Mouse (Mus musculus) intestine, postnatal 0 days (tissue): ENCODE data around the gene Clcn5. TPM values are rescaled to one million over a fixed set of nuclear protein-coding genes. Genes with fewer than 3 reads are reported as not detected.

Source experiments
- ATAC-seq: fragments of 200-750 bp; cut with Nextera tagmentation; 2 replicates; pipeline ENCODE4 v1.8.0; 2017; ENCODE audit warnings: mild to moderate bottlenecking, moderate TSS enrichment, moderate library complexity
- H3K27ac ChIP-seq: fragments of 300-500 bp; sonication (generic); 2 replicates; pipeline ENCODE4 v1.5.1; 2014; ENCODE audit warnings: mild to moderate bottlenecking, low read depth, low read length, moderate library complexity
- H3K27me3 ChIP-seq: fragments of 300-500 bp; sonication (generic); replicated peaks from 2 replicates; pipeline ENCODE4 v1.6.1; 2014; ENCODE audit warnings: low read length, mixed read lengths; ENCODE audit not compliant: control insufficient read depth, insufficient read depth
- H3K36me3 ChIP-seq: fragments of 300-500 bp; sonication (generic); 2 replicates; pipeline ENCODE4 v1.6.1; 2014; ENCODE audit warnings: mild to moderate bottlenecking, moderate library complexity; ENCODE audit not compliant: control insufficient read depth, insufficient read depth
- H3K4me1 ChIP-seq: fragments of 300-500 bp; sonication (generic); replicated peaks from 2 replicates; pipeline ENCODE4 v1.6.1; 2014; ENCODE audit warnings: antibody characterized with exemption, low read length, mixed read lengths; ENCODE audit not compliant: control insufficient read depth, insufficient read depth
- H3K4me2 ChIP-seq: fragments of 300-500 bp; sonication (generic); replicated peaks from 2 replicates; pipeline ENCODE4 v1.6.1; 2014; ENCODE audit warnings: low read depth, mild to moderate bottlenecking, moderate library complexity
- H3K4me3 ChIP-seq: fragments of 300-500 bp; sonication (generic); 2 replicates; pipeline ENCODE4 v1.5.1; 2014; ENCODE audit warnings: low read depth, low read length
- H3K9ac ChIP-seq: fragments of 300-500 bp; sonication (generic); 2 replicates; pipeline ENCODE4 v1.6.1; 2014; ENCODE audit warnings: mild to moderate bottlenecking, low read depth, low read length
- H3K9me3 ChIP-seq: fragments of 300-500 bp; sonication (generic); 2 replicates; pipeline ENCODE4 v1.6.1; 2016; ENCODE audit warnings: mixed run types; ENCODE audit not compliant: control insufficient read depth
- CTCF ChIP-seq: sonication (generic); IDR thresholded peaks from 2 replicates; pipeline ENCODE4 v1.5.1; 2016; ENCODE audit warnings: low read depth, mild to moderate bottlenecking, control low read depth, antibody characterized with exemption, moderate library complexity
- WGBS: fragments of 180-500 bp; shearing (Covaris S2); extraction: QIAGEN DNeasy Blood & Tissue Kit; methylation state at CpG from one replicate; pipeline ENCODE4 v1.1.7; 2014; 5-methylcytosine and 5-hydroxymethylcytosine counted together
- polyA plus RNA-seq: library from polyadenylated mRNA; unstranded; fragments of >200 nt; fragmentation: Nextera tagmentation; extraction: Ambion mirVana; gene quantifications from 2 replicates; pipeline ENCODE4 v1.2.1, GENCODE M21; 2015

Gene Clcn5
- polyA plus RNA-seq, 1 experiment from 2014 or later: 23.2 TPM

- H3K9ac ChIP-seq: no peak overlapping the region
- WGBS: 86% methylated on average over 4 of the region's 4 CpGs
- H3K9me3 ChIP-seq: no peaks in the 10 kb centered on the region
- no peak overlapping the region for H3K4me2 ChIP-seq
- no peaks in the 10 kb centered on the region for H3K36me3 ChIP-seq
- no peaks in the 10 kb centered on the region for H3K27me3 ChIP-seq
- no peak for TF ChIP-seq CTCF
- H3K27ac ChIP-seq: no peak overlapping the region
- H3K4me3 ChIP-seq: no peak overlapping the region
- ATAC-seq: no peak
- no peaks in the 10 kb centered on the region for H3K4me1 ChIP-seq
Observed at GRCm38 (mm10) chrX:7314645-7315044, 4.5 kb downstream of the Clcn5 start.

GRCm38 (mm10) chrX:7308242-7308641 is 10.9 kb downstream of the Clcn5 start:
- TF ChIP-seq CTCF: no peak
- Histone ChIP-seq H3K36me3 (no peaks in the 10 kb centered on the region), H3K27ac (no peak overlapping the region), H3K4me2 (no peak overlapping the region), H3K27me3 (no peaks in the 10 kb centered on the region), H3K9ac (no peak overlapping the region), H3K4me1 (no peaks in the 10 kb centered on the region), H3K4me3 (no peak overlapping the region), H3K9me3 (no peaks in the 10 kb centered on the region)
- no peak for ATAC-seq
- 36% methylated on average over 2 of the region's 2 CpGs for WGBS

DNA sequence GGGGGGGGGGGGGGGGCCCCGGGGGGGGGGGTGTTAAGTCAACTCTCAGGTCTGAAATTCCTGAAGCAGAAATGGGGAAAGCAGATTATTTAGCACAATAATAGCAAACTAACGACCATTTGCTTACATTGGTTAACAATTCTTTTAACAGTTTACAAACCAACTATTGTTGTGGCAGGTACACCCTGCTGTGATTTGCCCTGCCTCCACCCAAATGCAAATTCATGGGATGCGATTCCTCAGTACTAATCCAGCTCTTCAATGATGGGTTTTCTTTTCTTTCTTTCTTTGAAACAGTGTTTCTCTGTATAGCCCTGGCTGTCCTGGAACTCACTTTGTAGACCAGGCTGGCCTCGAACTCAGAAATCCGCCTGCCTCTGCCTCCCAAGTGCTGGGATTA is 12.3 kb downstream of the Clcn5 start:
- no peak overlapping the region for H3K4me3 ChIP-seq
- no peak for ATAC-seq
- H3K4me2 ChIP-seq: no peak overlapping the region
- no peak overlapping the region for H3K9ac ChIP-seq
- H3K36me3 ChIP-seq: no peaks in the 10 kb centered on the region
- no peaks in the 10 kb centered on the region for H3K27me3 ChIP-seq
- TF ChIP-seq CTCF: no peak
- no peaks in the 10 kb centered on the region for H3K4me1 ChIP-seq
- H3K27ac ChIP-seq: no peak overlapping the region
- 46% methylated on average over 4 of the region's 5 CpGs for WGBS
- H3K9me3 ChIP-seq: no peaks in the 10 kb centered on the region

DNA sequence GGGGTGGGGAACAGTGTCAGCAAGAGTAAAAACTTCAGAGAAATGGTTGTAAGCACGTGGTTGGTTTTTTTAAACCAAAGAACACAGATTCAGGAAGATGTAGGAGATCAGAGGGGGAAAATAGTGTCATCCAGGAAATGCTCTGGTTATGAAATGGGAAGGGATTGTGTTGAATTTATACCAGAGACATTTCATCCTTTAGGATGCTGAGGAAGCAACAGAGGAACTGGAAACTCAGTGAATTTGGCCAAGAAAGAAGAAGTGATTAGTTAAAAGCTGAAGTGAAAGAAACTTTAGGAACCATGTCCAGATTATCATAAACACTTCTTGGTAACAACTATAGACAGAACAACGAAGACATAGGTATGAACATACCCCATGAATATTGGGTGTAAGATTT is 26.2 kb downstream of the Clcn5 start:
- H3K9me3 ChIP-seq: no peaks in the 10 kb centered on the region
- H3K27me3 ChIP-seq: no peaks in the 10 kb centered on the region
- no peak overlapping the region for H3K27ac ChIP-seq
- 77% methylated on average over 2 of the region's 2 CpGs for WGBS
- ATAC-seq: no peak
- no peak overlapping the region for H3K9ac ChIP-seq
- H3K4me2 ChIP-seq: no peak overlapping the region
- TF ChIP-seq CTCF: no peak
- no peaks in the 10 kb centered on the region for H3K4me1 ChIP-seq
- no peaks in the 10 kb centered on the region for H3K36me3 ChIP-seq
- H3K4me3 ChIP-seq: no peak overlapping the region

DNA sequence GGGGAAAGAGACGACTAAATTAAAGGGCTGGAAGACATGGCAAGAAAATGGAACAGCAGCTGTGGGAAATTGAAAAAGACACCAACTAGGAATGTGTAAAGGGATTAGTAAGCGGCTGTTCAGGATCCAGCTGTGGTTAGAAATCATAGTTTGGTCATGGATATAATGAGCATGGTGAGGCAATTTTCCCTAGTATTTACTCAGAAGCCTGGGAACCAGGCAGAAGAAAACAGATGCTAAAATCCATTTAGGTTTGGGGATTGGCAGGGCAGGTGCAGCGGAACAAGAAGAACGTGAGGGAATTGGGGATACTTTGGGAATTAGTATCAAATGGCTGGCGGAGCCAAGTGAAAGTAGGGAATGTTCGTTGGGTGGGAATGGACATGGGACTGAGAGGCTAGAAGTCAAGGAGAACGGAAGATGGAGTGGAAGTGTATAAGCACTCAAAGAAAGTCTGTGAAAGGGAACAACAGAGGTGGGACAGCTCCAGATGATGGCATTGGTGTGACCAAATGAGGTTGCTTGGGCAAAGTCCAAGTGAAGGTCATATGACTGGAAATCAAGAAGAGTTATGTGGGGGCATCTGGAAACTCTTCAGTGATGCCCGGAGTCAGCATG is 26.9 kb downstream of the Clcn5 start:
- WGBS: 92% methylated on average over 8 of the region's 8 CpGs
- no peak overlapping the region for H3K27ac ChIP-seq
- no peaks in the 10 kb centered on the region for H3K36me3 ChIP-seq
- H3K4me1 ChIP-seq: no peaks in the 10 kb centered on the region
- H3K4me2 ChIP-seq: no peak overlapping the region
- no peaks in the 10 kb centered on the region for H3K9me3 ChIP-seq
- TF ChIP-seq CTCF: no peak
- no peak for ATAC-seq
- H3K4me3 ChIP-seq: no peak overlapping the region
- no peak overlapping the region for H3K9ac ChIP-seq
- no peaks in the 10 kb centered on the region for H3K27me3 ChIP-seq

GRCm38 (mm10) chrX:7288976-7289375 is 30.2 kb downstream of the Clcn5 start:
- no peak overlapping the region for H3K4me3 ChIP-seq
- H3K4me2 ChIP-seq: no peak overlapping the region
- H3K9ac ChIP-seq: no peak overlapping the region
- no peak for ATAC-seq
- no peak overlapping the region for H3K27ac ChIP-seq
- H3K27me3 ChIP-seq: no peaks in the 10 kb centered on the region
- no peaks in the 10 kb centered on the region for H3K4me1 ChIP-seq
- WGBS: 36% methylated on average over 2 of the region's 2 CpGs
- no peaks in the 10 kb centered on the region for H3K9me3 ChIP-seq
- TF ChIP-seq CTCF: no peak
- H3K36me3 ChIP-seq: no peaks in the 10 kb centered on the region
